Mouse (Mus musculus): Measurements from ENCODE around the gene Fbf1. TPM values are rescaled to one million over a fixed set of nuclear protein-coding genes. Genes with fewer than 3 reads are reported as not detected.
"Not testable (repeated sequence)": the region's sequence is repeated elsewhere in the genome, so short reads cannot be mapped to it uniquely, and the experiment has no call there.

Gene Fbf1
- total RNA-seq, 2 experiments from 2014 or later, result 27.2 to 32.0 TPM

- ATAC-seq (replicated peaks; ENCODE audit: low FRiP score, low TSS enrichment, poor library complexity, severe bottlenecking), result no peak
Observed at GRCm38 (mm10) chr11:116098711-116099460, 69.1 kb downstream of the Fbf1 start.

GRCm38 (mm10) chr11:116096213-116097108 lies 71.5 kb downstream of the Fbf1 start:
- ATAC-seq (replicated peaks; ENCODE audit: low FRiP score, low TSS enrichment, poor library complexity, severe bottlenecking), result no peak

- no peak for ATAC-seq (replicated peaks; ENCODE audit: low FRiP score, low TSS enrichment, poor library complexity, severe bottlenecking)
Observed at GRCm38 (mm10) chr11:116095573-116095972, 72.4 kb downstream of the Fbf1 start.

GRCm38 (mm10) chr11:116093771-116094565 lies 74.0 kb downstream of the Fbf1 start:
- ATAC-seq (replicated peaks; ENCODE audit: low FRiP score, low TSS enrichment, poor library complexity, severe bottlenecking), result 0 out of 2 replicates have a peak, but pooled peaks have one; percentile 34

- not testable (repeated sequence) for ATAC-seq (replicated peaks; ENCODE audit: low FRiP score, low TSS enrichment, poor library complexity, severe bottlenecking)
Observed at GRCm38 (mm10) chr11:116092959-116093358, 75.0 kb downstream of the Fbf1 start.

Other genes starting within 250 kb of the Fbf1 start
- gene Sap30bp, start 234.9 kb downstream of the Fbf1 start, total RNA-seq (2014; fragmentation: Nextera tagmentation), result 20.8 and 33.2 TPM in 2 replicates
- gene Sap30bp, start 234.9 kb downstream of the Fbf1 start, total RNA-seq (2017), result 251 and 314 TPM in 2 replicates
- 19.7 and 22.7 TPM in 2 replicates for gene Recql5, start 234.7 kb downstream of the Fbf1 start, total RNA-seq (2014; fragmentation: Nextera tagmentation)
- 17.0 and 21.0 TPM in 2 replicates for gene Recql5, start 234.7 kb downstream of the Fbf1 start, total RNA-seq (2017)
- 0.07 and 0.37 TPM in 2 replicates for gene Itgb4, start 193.5 kb downstream of the Fbf1 start, total RNA-seq (2014; fragmentation: Nextera tagmentation)
- 0.65 TPM in 1 of 2 replicates, not detected in the other for gene Itgb4, start 193.5 kb downstream of the Fbf1 start, total RNA-seq (2017)
- gene Galk1, start 155.4 kb downstream of the Fbf1 start, total RNA-seq (2014; fragmentation: Nextera tagmentation), result 31.7 and 35.1 TPM in 2 replicates
- gene Galk1, start 155.4 kb downstream of the Fbf1 start, total RNA-seq (2017), result 29.7 and 39.5 TPM in 2 replicates
- gene H3f3b, start 140.2 kb downstream of the Fbf1 start, total RNA-seq (2014; fragmentation: Nextera tagmentation), result 594 and 607 TPM in 2 replicates
- 709 and 905 TPM in 2 replicates for gene H3f3b, start 140.2 kb downstream of the Fbf1 start, total RNA-seq (2017)
- gene Unk, start 137.8 kb downstream of the Fbf1 start, total RNA-seq (2014; fragmentation: Nextera tagmentation), result 27.0 and 53.0 TPM in 2 replicates
- gene Unk, start 137.8 kb downstream of the Fbf1 start, total RNA-seq (2017), result 11.0 and 12.0 TPM in 2 replicates
- 47.1 and 58.7 TPM in 2 replicates for gene Unc13d, start 90.2 kb downstream of the Fbf1 start, total RNA-seq (2014; fragmentation: Nextera tagmentation)
- gene Unc13d, start 90.2 kb downstream of the Fbf1 start, total RNA-seq (2017), result 24.8 and 36.3 TPM in 2 replicates
- gene Wbp2, start 81.2 kb downstream of the Fbf1 start, total RNA-seq (2014; fragmentation: Nextera tagmentation), result 57.6 and 94.8 TPM in 2 replicates
- gene Wbp2, start 81.2 kb downstream of the Fbf1 start, total RNA-seq (2017), result 21.2 and 23.9 TPM in 2 replicates
- 8.7 and 12.2 TPM in 2 replicates for gene Trim47, start 41.0 kb downstream of the Fbf1 start, total RNA-seq (2014; fragmentation: Nextera tagmentation)
- gene Trim47, start 41.0 kb downstream of the Fbf1 start, total RNA-seq (2017), result 2.3 and 6.5 TPM in 2 replicates
- gene Trim65, start 37.0 kb downstream of the Fbf1 start, total RNA-seq (2014; fragmentation: Nextera tagmentation), result 17.4 and 20.5 TPM in 2 replicates
- gene Trim65, start 37.0 kb downstream of the Fbf1 start, total RNA-seq (2017), result 8.2 and 8.3 TPM in 2 replicates
- 79.8 and 89.1 TPM in 2 replicates for gene Mrpl38, start 29.3 kb downstream of the Fbf1 start, total RNA-seq (2014; fragmentation: Nextera tagmentation)
- 39.6 and 49.6 TPM in 2 replicates for gene Mrpl38, start 29.3 kb downstream of the Fbf1 start, total RNA-seq (2017)
- 82.7 and 85.5 TPM in 2 replicates for gene Ten1, start 30.7 kb upstream of the Fbf1 start, total RNA-seq (2014; fragmentation: Nextera tagmentation)
- 28.1 and 28.8 TPM in 2 replicates for gene Ten1, start 30.7 kb upstream of the Fbf1 start, total RNA-seq (2017)
- 18.2 and 21.3 TPM in 2 replicates for gene Acox1, start 30.9 kb upstream of the Fbf1 start, total RNA-seq (2014; fragmentation: Nextera tagmentation)
- gene Acox1, start 30.9 kb upstream of the Fbf1 start, total RNA-seq (2017), result 19.9 and 27.1 TPM in 2 replicates
- gene Evpl, start 69.9 kb upstream of the Fbf1 start, total RNA-seq (2014; fragmentation: Nextera tagmentation), result 0.32 TPM in 1 of 2 replicates, not detected in the other
- gene Evpl, start 69.9 kb upstream of the Fbf1 start, total RNA-seq (2017), result 0.69 and 0.80 TPM in 2 replicates
- 68.2 and 80.6 TPM in 2 replicates for gene Srp68, start 106.1 kb upstream of the Fbf1 start, total RNA-seq (2014; fragmentation: Nextera tagmentation)
- 43.9 and 64.9 TPM in 2 replicates for gene Srp68, start 106.1 kb upstream of the Fbf1 start, total RNA-seq (2017)
- gene Galr2, start 112.8 kb upstream of the Fbf1 start, total RNA-seq (2014; fragmentation: Nextera tagmentation), result not detected in 2 replicates
- gene Galr2, start 112.8 kb upstream of the Fbf1 start, total RNA-seq (2017), result not detected in 2 replicates
- 52.5 and 57.0 TPM in 2 replicates for gene Exoc7, start 139.1 kb upstream of the Fbf1 start, total RNA-seq (2014; fragmentation: Nextera tagmentation)
- gene Exoc7, start 139.1 kb upstream of the Fbf1 start, total RNA-seq (2017), result 17.3 and 25.5 TPM in 2 replicates
- gene Foxj1, start 167.2 kb upstream of the Fbf1 start, total RNA-seq (2014; fragmentation: Nextera tagmentation), result 0.26 TPM in 1 of 2 replicates, not detected in the other
- not detected in 2 replicates for gene Foxj1, start 167.2 kb upstream of the Fbf1 start, total RNA-seq (2017)
- gene Rnf157, start 244.9 kb upstream of the Fbf1 start, total RNA-seq (2014; fragmentation: Nextera tagmentation), result 8.1 and 12.1 TPM in 2 replicates
- gene Rnf157, start 244.9 kb upstream of the Fbf1 start, total RNA-seq (2017), result 2.7 and 11.3 TPM in 2 replicates

All from megakaryocyte-erythroid progenitor cell, adult 5-6 weeks (primary cell).